Mouse (Mus musculus) common myeloid progenitor, adult 5-6 weeks (primary cell): Measurements from ENCODE around the gene Nav2. TPM values are rescaled to one million over a fixed set of nuclear protein-coding genes. Genes with fewer than 3 reads are reported as not detected.

Experiments used
- ATAC-seq: replicated peaks from 2 replicates; pipeline ENCODE4 v1.8.0; 2016; ENCODE audit warnings: low read depth, mild to moderate bottlenecking, moderate TSS enrichment, inconsistent platforms; ENCODE audit not compliant: poor library complexity, severe bottlenecking
- total RNA-seq: library from RNA; stranded (forward); fragments of 200-1000, 187-1606 nt; gene quantifications from 2 replicates; pipeline ENCODE4 v1.2.3, GENCODE M21; 2017

Nav2 gene
- total RNA-seq, 1 experiment from 2014 or later: 7.8 TPM

DNA sequence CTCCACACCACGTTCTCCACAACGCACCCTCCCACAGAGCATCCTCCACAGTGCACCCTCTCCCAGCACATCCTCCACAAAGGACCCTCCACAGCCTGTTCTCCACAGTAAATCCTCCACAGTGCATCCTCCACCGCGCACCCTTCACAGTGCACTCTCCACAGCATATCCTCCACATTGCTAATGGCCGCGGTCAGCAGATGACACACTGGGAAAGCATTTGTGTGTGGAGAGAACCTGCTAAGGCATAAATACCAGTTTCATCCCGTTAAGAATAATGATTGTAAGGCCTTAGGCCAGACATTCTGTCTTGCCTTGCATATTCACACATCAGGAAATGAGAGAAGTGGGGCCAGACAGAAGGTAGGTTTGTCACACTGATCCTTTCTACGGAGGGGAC lies 219.7 kb downstream of the Nav2 start:
- ATAC-seq: no peak

DNA sequence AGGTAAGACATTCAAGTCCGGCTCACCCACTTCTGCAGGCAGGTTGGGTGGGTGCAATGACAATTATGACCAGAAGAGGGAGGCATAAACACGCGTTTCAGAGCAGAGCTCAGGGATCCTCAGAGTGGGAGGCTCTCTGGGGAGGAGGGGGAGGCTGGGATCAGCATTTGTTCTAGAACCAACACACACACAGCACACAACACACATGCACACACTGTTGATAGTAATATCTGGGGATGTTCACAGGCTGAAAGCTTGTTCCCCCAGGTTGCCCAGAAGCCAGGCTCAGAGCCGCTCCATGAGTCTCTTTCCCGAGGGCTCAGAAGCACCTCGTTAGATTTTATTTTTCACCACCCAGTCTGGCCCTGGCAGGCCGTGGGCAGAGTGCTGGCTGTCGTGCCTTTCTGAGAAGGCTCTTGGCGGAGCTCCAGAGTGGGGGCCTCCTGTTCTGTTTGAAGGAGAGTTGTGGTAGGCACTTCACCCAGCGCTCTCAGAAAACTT lies 224.4 kb downstream of the Nav2 start:
- peak; percentile 77 for ATAC-seq

GRCm38 (mm10) chr7:49134396-49134795 lies 225.9 kb downstream of the Nav2 start:
- ATAC-seq: no peak

GRCm38 (mm10) chr7:49139762-49140161 lies 231.2 kb downstream of the Nav2 start:
- ATAC-seq: peak; percentile 60; the same call in 1 of the 2 replicates

DNA sequence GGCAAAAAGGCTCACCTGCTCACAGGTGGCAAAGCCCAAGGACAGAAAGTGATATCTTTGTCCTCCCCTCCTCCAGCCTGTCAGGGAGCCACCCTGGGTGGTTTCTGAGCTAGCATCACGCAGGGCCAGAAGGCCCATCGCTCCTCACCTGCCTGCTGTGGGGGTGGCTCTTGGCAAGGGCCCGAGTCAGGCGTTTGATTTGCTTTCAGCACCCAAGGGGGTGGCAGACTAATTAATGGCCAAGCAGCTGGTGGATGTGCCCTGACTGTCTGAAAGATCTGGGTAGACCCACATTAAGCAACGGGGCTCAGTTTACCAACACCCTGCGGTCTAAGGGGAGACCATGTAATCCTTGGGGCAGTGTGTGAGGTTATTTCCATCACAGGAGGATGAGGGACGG lies 235.4 kb downstream of the Nav2 start:
- no peak for ATAC-seq

GRCm38 (mm10) chr7:49145749-49146670 lies 237.5 kb downstream of the Nav2 start:
- peak; percentile 72 for ATAC-seq

GRCm38 (mm10) chr7:49152297-49152696 lies 243.8 kb downstream of the Nav2 start:
- ATAC-seq: no peak

DNA sequence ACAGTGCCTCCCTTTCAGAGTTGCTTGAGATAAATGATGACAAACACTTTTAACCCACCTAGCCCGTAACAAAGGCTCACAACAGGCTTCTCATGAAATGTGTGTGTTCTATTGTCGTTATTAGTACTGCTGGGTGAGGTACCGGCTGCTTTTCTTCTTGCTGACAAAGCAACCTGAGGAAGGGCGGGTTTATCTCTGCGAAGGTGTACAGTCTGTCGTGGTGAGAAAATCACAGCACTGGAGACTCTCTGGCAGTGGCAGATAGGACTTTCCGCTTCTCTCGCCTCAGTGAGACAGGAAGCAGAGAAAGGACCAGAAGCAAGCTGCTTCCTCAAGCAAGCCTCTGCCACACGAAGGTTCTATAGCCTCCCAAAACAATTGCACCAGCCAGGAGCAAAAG lies 244.2 kb downstream of the Nav2 start:
- ATAC-seq: no peak

DNA sequence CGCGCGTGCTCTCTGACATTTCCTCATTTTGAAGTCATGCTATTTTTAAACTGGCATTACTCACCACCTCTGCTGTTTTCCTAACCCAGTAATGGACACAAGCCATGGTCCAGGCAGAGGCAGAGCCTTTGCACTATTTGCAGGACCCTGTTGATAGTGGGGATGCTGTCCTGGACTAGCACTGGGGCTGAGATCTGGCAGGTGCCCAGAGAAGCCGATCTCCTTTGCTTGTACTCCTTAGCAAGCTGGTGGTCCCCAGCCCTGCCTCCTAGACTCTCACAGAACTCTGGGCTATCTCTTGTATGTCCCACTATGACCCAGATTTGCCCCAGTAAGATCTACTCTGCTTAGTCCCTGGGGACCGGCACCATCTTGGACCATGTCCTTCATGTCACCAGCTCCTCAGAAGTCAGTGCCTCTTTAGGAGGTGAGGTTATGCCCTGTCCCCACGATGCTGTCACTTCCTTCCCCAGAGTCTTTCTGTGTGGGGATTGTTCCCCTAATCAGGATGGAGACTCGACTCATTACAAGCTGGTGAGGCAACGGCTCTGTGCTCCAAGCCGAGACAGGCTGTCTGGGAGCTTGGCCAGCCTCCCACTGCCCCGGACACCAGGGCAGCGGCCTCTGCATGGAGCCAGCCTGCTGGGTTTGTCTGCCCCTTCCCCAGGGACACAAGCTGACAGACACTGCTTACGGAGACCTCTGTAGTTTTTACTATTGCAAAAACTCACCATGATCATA lies 250.3 kb downstream of the Nav2 start:
- ATAC-seq: 0 out of 2 replicates have a peak, but pooled peaks have one; percentile 15

GRCm38 (mm10) chr7:49159646-49160555 lies 251.4 kb downstream of the Nav2 start:
- ATAC-seq: no peak

- ATAC-seq: no peak
These were observed 253.6 kb downstream of the Nav2 start for GRCm38 (mm10) chr7:49162079-49162478.

DNA sequence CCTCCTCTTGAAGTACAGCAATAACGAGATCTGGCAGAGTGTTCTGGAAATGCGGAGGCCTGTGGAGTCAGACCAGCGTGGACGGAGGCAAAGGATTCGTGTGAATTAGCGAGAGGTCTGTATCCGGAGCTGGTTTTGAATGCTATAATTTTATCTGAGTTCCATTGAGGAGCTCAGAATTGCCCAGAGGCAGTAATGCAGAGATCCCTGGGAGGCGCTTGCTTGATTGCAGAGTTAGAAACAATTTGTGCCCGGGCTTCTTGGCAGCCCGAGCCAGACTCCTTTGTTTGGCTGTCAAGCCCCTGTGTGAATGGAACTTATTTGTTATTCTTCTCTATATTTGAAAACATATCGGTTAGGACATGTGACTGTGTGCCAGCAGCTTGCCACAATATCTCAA lies 255.3 kb downstream of the Nav2 start:
- ATAC-seq: no peak

- ATAC-seq: no peak
These were observed 256.4 kb downstream of the Nav2 start for GRCm38 (mm10) chr7:49164868-49165267.

DNA sequence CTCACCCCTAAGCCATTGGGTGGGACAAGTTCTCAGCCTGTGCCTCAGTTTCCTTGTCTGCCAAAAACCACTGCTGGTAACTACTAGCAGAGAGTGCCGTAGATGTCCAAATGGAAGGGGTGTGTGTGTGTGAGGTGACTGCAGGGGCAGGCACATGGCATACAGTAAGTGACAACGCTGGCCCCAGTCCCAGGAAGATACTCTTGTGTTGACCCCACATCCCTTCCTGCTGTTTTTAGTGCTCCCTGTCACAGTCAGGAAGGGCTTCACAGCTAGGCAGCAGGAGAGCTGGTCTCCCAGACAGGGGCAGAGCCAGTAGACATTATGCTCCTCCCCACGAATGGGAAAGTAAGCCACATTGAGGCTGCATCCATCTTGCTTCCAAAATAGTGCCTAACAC lies 264.4 kb downstream of the Nav2 start:
- ATAC-seq: no peak

- no peak for ATAC-seq
These were observed 267.4 kb downstream of the Nav2 start for GRCm38 (mm10) chr7:49175784-49176409.

- no peak for ATAC-seq
These were observed 268.2 kb downstream of the Nav2 start for GRCm38 (mm10) chr7:49176590-49177201.

- ATAC-seq: 0 out of 2 replicates have a peak, but pooled peaks have one; percentile 16
These were observed 269.7 kb downstream of the Nav2 start for GRCm38 (mm10) chr7:49178217-49178616.

- ATAC-seq: no peak
These were observed 272.5 kb downstream of the Nav2 start for GRCm38 (mm10) chr7:49181010-49181409.

- no peak for ATAC-seq
These were observed 273.9 kb downstream of the Nav2 start for GRCm38 (mm10) chr7:49182427-49182826.
